Mouse (Mus musculus) kidney, adult 8-10 months (tissue): ENCODE measurements at regions not wholly inside any gene's neighbourhood (a gene's known extent, or its start where the extent isn't known, plus 50 kb on each side); places are given as distances from the start of the nearest gene placed in this dataset.

Experiments used
- DNase-seq, 2 experiments: peaks; one replicate each; pipeline ENCODE4 v3.0.0; 2022

- DNase-seq = no peak
These were observed 144.6 kb upstream of the Sgcd start for GRCm38 (mm10) chr11:48133335-48133734.

- no peak for DNase-seq
These were observed 109.3 kb upstream of the Sgcd start for GRCm38 (mm10) chr11:48098063-48098462.

GRCm38 (mm10) chr11:48097455-48097854 is 108.7 kb upstream of the Sgcd start:
- DNase-seq = no peak

GRCm38 (mm10) chr11:48067072-48067471 is 78.3 kb upstream of the Sgcd start:
- no peak for DNase-seq

- no peak for DNase-seq
These were observed 75.0 kb upstream of the Sgcd start for GRCm38 (mm10) chr11:48063719-48064118.

GRCm38 (mm10) chr11:48061501-48061900 is 72.7 kb upstream of the Sgcd start:
- DNase-seq = no peak

GRCm38 (mm10) chr11:48051156-48051866 is 62.5 kb upstream of the Sgcd start:
- no peak for DNase-seq

- no peak for DNase-seq
These were observed 59.5 kb upstream of the Sgcd start for GRCm38 (mm10) chr11:48048311-48048710.
